Mouse (Mus musculus) kidney, embryonic 15.5 days (tissue): ENCODE data around the gene Hist1h2ae. TPM values are rescaled to one million over a fixed set of nuclear protein-coding genes. Genes with fewer than 3 reads are reported as not detected.
A peak's percentile ranks its signal among the peaks of the same experiment; 100 is the strongest.
"Not testable (repeated sequence)": the region's sequence is repeated elsewhere in the genome, so short reads cannot be mapped to it uniquely, and the experiment has no call there.

Source experiments
- ATAC-seq: fragments of 200-750 bp; cut with Nextera tagmentation; replicated peaks from 2 replicates; pipeline ENCODE4 v1.8.0; 2017; ENCODE audit warnings: moderate TSS enrichment; ENCODE audit not compliant: low FRiP score
- H3K27ac ChIP-seq: fragments of 300-500 bp; sonication (generic); 2 replicates; pipeline ENCODE4 v1.5.1; 2015; ENCODE audit warnings: mild to moderate bottlenecking, inconsistent platforms
- H3K27me3 ChIP-seq: fragments of 300-500 bp; sonication (generic); 2 replicates; pipeline ENCODE4 v1.6.1; 2015; ENCODE audit warnings: inconsistent platforms
- H3K36me3 ChIP-seq: fragments of 300-500 bp; sonication (generic); 2 replicates; pipeline ENCODE4 v1.6.1; 2015; ENCODE audit warnings: inconsistent platforms
- H3K4me1 ChIP-seq: fragments of 300-500 bp; sonication (generic); 2 replicates; pipeline ENCODE4 v1.6.1; 2015; ENCODE audit warnings: inconsistent platforms
- H3K4me2 ChIP-seq: fragments of 300-500 bp; sonication (generic); 2 replicates; pipeline ENCODE4 v1.6.1; 2015; ENCODE audit warnings: moderate library complexity, mild to moderate bottlenecking, inconsistent platforms
- H3K4me3 ChIP-seq: fragments of 300-500 bp; sonication (generic); replicated peaks from 2 replicates; pipeline ENCODE4 v1.5.1; 2015; ENCODE audit warnings: mild to moderate bottlenecking, inconsistent platforms
- H3K9ac ChIP-seq: fragments of 300-500 bp; sonication (generic); 2 replicates; pipeline ENCODE4 v1.6.1; 2015; ENCODE audit warnings: mild to moderate bottlenecking, inconsistent platforms
- H3K9me3 ChIP-seq: fragments of 300-500 bp; sonication (generic); replicated peaks from 2 replicates; pipeline ENCODE4 v1.6.1; 2016; ENCODE audit warnings: inconsistent platforms
- WGBS: fragments of 180-500 bp; shearing (Covaris S2); methylation state at CpG from one replicate; pipeline ENCODE4 v1.1.7; 2015; ENCODE audit warnings: mixed read lengths; 5-methylcytosine and 5-hydroxymethylcytosine counted together
- polyA plus RNA-seq: library from polyadenylated mRNA; unstranded; fragments of >200 nt; fragmentation: Nextera tagmentation; extraction: Ambion mirVana; gene quantifications from 2 replicates; pipeline ENCODE4 v1.2.1, GENCODE M21; 2015

Gene Hist1h2ae
- polyA plus RNA-seq, 1 experiment from 2014 or later, result 84.7 TPM

GRCm38 (mm10) chr13:23593051-23593770 is 22.2 kb upstream of the Hist1h2ae start:
- Histone ChIP-seq H3K9me3 (no peaks in the 10 kb centered on the region), H3K27ac (peak overlapping the region; percentile 88), H3K4me3 (no peak overlapping the region), H3K9ac (no peak overlapping the region), H3K4me2 (no peak overlapping the region), H3K4me1 (peaks cover 8% of the 10 kb centered on the region), H3K27me3 (no peaks in the 10 kb centered on the region), H3K36me3 (no peaks in the 10 kb centered on the region)
- peak; percentile 54; the same call in 1 of the 2 replicates for ATAC-seq
- 55% methylated on average over 5 of the region's 5 CpGs for WGBS

- Histone ChIP-seq H3K9ac (no peak overlapping the region), H3K4me1 (peaks cover 8% of the 10 kb centered on the region), H3K4me2 (no peak overlapping the region), H3K27me3 (no peaks in the 10 kb centered on the region), H3K9me3 (no peaks in the 10 kb centered on the region), H3K36me3 (no peaks in the 10 kb centered on the region), H3K27ac (peak overlapping the region; percentile 88), H3K4me3 (no peak overlapping the region)
- ATAC-seq, result no peak
- 66% methylated on average over 7 of the region's 7 CpGs for WGBS
Observed at GRCm38 (mm10) chr13:23592614-23593013, 21.6 kb upstream of the Hist1h2ae start.

GRCm38 (mm10) chr13:23591886-23592285 is 20.9 kb upstream of the Hist1h2ae start:
- H3K36me3 ChIP-seq, ATAC-seq, H3K27ac ChIP-seq, H3K4me3 ChIP-seq, H3K9me3 ChIP-seq, H3K9ac ChIP-seq, H3K4me2 ChIP-seq, H3K27me3 ChIP-seq: not testable (repeated sequence)
- WGBS, result 77% methylated on average over 7 of the region's 7 CpGs
- peaks cover 11% of the 10 kb centered on the region for H3K4me1 ChIP-seq

- Histone ChIP-seq H3K27ac (no peak overlapping the region), H3K9me3 (no peaks in the 10 kb centered on the region), H3K4me3 (no peak overlapping the region), H3K36me3 (no peaks in the 10 kb centered on the region), H3K4me2 (no peak overlapping the region), H3K27me3 (no peaks in the 10 kb centered on the region), H3K4me1 (peaks cover 17% of the 10 kb centered on the region), H3K9ac (no peak overlapping the region)
- WGBS, result 93% methylated on average over 7 of the region's 7 CpGs
- ATAC-seq, result no peak
Observed at GRCm38 (mm10) chr13:23591206-23591605, 20.2 kb upstream of the Hist1h2ae start.

- WGBS, result 3% methylated on average over 1 of the region's 1 CpGs
- Histone ChIP-seq H3K36me3 (no peaks in the 10 kb centered on the region), H3K9ac (peak overlapping the region; percentile 53), H3K4me1 (peaks cover 31% of the 10 kb centered on the region), H3K4me3 (peak overlapping the region; percentile 49), H3K27ac (peak overlapping the region; percentile 98), H3K27me3 (no peaks in the 10 kb centered on the region), H3K4me2 (peak overlapping the region; percentile 59), H3K9me3 (no peaks in the 10 kb centered on the region)
- ATAC-seq, result no peak
Observed at GRCm38 (mm10) chr13:23586940-23587225, 15.9 kb upstream of the Hist1h2ae start.

- no peaks in the 10 kb centered on the region for H3K9me3 ChIP-seq
- peak overlapping the region; percentile 98 for H3K27ac ChIP-seq
- H3K4me2 ChIP-seq, result peak overlapping the region; percentile 59
- no peak; the same call in 1 of the 2 replicates for ATAC-seq
- peak overlapping the region; percentile 49 for H3K4me3 ChIP-seq
- peaks cover 32% of the 10 kb centered on the region for H3K4me1 ChIP-seq
- 1% methylated on average over 22 of the region's 22 CpGs for whole genome bisulfite sequencing
- no peaks in the 10 kb centered on the region for H3K36me3 ChIP-seq
- no peaks in the 10 kb centered on the region for H3K27me3 ChIP-seq
- H3K9ac ChIP-seq, result peak overlapping the region; percentile 53
Observed at GRCm38 (mm10) chr13:23586099-23586939, 15.3 kb upstream of the Hist1h2ae start.

GRCm38 (mm10) chr13:23585442-23586098 is 14.6 kb upstream of the Hist1h2ae start:
- H3K4me2 ChIP-seq, result peak overlapping the region; percentile 59
- peak overlapping the region; percentile 98 for H3K27ac ChIP-seq
- peak; percentile 87 for ATAC-seq
- not testable (repeated sequence) for H3K9me3 ChIP-seq, H3K36me3 ChIP-seq, H3K27me3 ChIP-seq
- WGBS, result 0% methylated on average over 25 of the region's 36 CpGs
- H3K9ac ChIP-seq, result peak overlapping the region; percentile 57
- peaks cover 32% of the 10 kb centered on the region for H3K4me1 ChIP-seq
- H3K4me3 ChIP-seq, result peak overlapping the region; percentile 49

GRCm38 (mm10) chr13:23585029-23585441 is 14.0 kb upstream of the Hist1h2ae start:
- Histone ChIP-seq H3K4me3 (peak overlapping the region; percentile 49), H3K4me2 (peak overlapping the region; percentile 59), H3K36me3 (no peaks in the 10 kb centered on the region), H3K9me3 (no peaks in the 10 kb centered on the region), H3K27me3 (no peaks in the 10 kb centered on the region), H3K4me1 (peaks cover 32% of the 10 kb centered on the region), H3K9ac (peak overlapping the region; percentile 57), H3K27ac (peak overlapping the region; percentile 98)
- no peak for ATAC-seq
- WGBS, result under 1% methylated on average over 21 of the region's 21 CpGs

GRCm38 (mm10) chr13:23584331-23584730 is 13.3 kb upstream of the Hist1h2ae start:
- H3K27ac ChIP-seq, result peak overlapping the region; percentile 98
- no peaks in the 10 kb centered on the region for H3K27me3 ChIP-seq
- no peaks in the 10 kb centered on the region for H3K36me3 ChIP-seq
- peak overlapping the region; percentile 59 for H3K4me2 ChIP-seq
- H3K9me3 ChIP-seq, result no peaks in the 10 kb centered on the region
- peaks cover 32% of the 10 kb centered on the region for H3K4me1 ChIP-seq
- peak overlapping the region; percentile 57 for H3K9ac ChIP-seq
- peak overlapping the region; percentile 49 for H3K4me3 ChIP-seq
- ATAC-seq, result no peak

GRCm38 (mm10) chr13:23583387-23584068 is 12.5 kb upstream of the Hist1h2ae start:
- no peak for ATAC-seq
- no peaks in the 10 kb centered on the region for H3K27me3 ChIP-seq
- H3K4me1 ChIP-seq, result peaks cover 32% of the 10 kb centered on the region
- H3K36me3 ChIP-seq, result no peaks in the 10 kb centered on the region
- peak overlapping the region; percentile 98 for H3K27ac ChIP-seq
- H3K4me3 ChIP-seq, result peak overlapping the region; percentile 8; the same call in 1 of the 2 replicates
- peak overlapping the region; percentile 63 for H3K4me2 ChIP-seq
- H3K9ac ChIP-seq, result peak overlapping the region; percentile 5; the same call in 1 of the 2 replicates
- no peaks in the 10 kb centered on the region for H3K9me3 ChIP-seq

- no peaks in the 10 kb centered on the region for H3K27me3 ChIP-seq
- no peaks in the 10 kb centered on the region for H3K36me3 ChIP-seq
- WGBS, result 7% methylated on average over 6 of the region's 6 CpGs
- H3K9me3 ChIP-seq, result no peaks in the 10 kb centered on the region
- peak overlapping the region; percentile 63 for H3K4me2 ChIP-seq
- peak overlapping the region; percentile 73 for H3K9ac ChIP-seq
- H3K4me3 ChIP-seq, result peak overlapping the region; percentile 48
- H3K4me1 ChIP-seq, result peaks cover 32% of the 10 kb centered on the region
- no peak for ATAC-seq
- H3K27ac ChIP-seq, result peak overlapping the region; percentile 98
Observed at GRCm38 (mm10) chr13:23582219-23583056, 11.4 kb upstream of the Hist1h2ae start.
